Mouse (Mus musculus) E14TG2a.4 (cell line): ENCODE measurements at regions not wholly inside any gene's neighbourhood (a gene's known extent, or its start where the extent isn't known, plus 50 kb on each side); places are given as distances from the start of the nearest gene placed in this dataset.

ENCODE experiments used
- CTCF ChIP-seq: conservative IDR thresholded peaks from 2 replicates; pipeline ENCODE4 v1.5.1; 2014; ENCODE audit warnings: low read length
- NANOG ChIP-seq: IDR thresholded peaks from 2 replicates; pipeline ENCODE4 v1.6.1; 2014; ENCODE audit warnings: borderline replicate concordance, low read length, mixed read lengths
- POU5F1 ChIP-seq: IDR thresholded peaks from 2 replicates; pipeline ENCODE4 v1.6.1; 2014; ENCODE audit warnings: low read length, borderline replicate concordance

- no peak for TF ChIP-seq NANOG
- no peak for TF ChIP-seq CTCF
- TF ChIP-seq POU5F1: no peak
Observed at GRCm38 (mm10) chr4:3090378-3090735, 76.8 kb upstream of the Vmn1r2 start.
